15 mouse cellular contexts compared by ENCODE assay signal in the genomic region with DNA sequence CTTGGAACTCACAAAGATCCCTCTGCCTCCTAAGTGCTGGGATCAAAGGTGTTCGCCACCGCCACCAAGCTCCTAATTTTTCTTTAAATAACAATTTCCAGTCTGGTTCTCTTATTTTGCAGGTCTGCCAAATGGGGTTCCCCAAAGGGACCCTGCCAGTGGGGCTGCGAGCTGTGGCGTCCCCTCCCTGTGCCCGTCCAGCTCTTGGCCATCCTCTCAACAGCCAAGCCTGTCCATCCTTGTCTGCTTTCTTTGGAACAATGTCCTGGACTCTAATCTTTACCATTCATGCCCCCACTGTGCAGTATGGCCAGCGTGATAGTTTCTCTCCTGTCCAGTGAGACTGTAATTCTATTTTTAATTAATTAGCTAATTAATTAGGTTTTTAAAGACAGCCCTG. TPM values are rescaled to one million over a fixed set of nuclear protein-coding genes. Genes with fewer than 3 reads are reported as not detected.
"Had no signal": no experiment of that assay in that cellular context is flagged by ENCODE, and none has a peak within 500 bp of the region (broad histone marks: within the 10 kb centered on the region; RNA-seq: fewer than 3 reads in every experiment).

No protein-coding gene starts in this region.

- H3K9ac ChIP-seq: liver, embryonic 15.5 days; liver, postnatal 0 days; lung, embryonic 15.5 days; midbrain, embryonic 12.5 days; midbrain, embryonic 15.5 days; neural tube, embryonic 13.5 days; stomach, embryonic 15.5 days had no signal

- DNase-seq: liver, postnatal 0 days; lung, adult 2 months; lung, postnatal 14 days; right cerebral cortex, postnatal 14 days; thymus, adult 2 months; thymus, postnatal 25 days; thymus, postnatal 4 days had no signal

- H3K36me3 ChIP-seq: liver, embryonic 15.5 days; midbrain, embryonic 15.5 days had no signal

- H3K27me3 ChIP-seq: lung, embryonic 15.5 days; midbrain, embryonic 12.5 days; midbrain, embryonic 15.5 days; neural tube, embryonic 13.5 days; stomach, embryonic 15.5 days had no signal

- H3K9me3 ChIP-seq: liver, embryonic 15.5 days; lung, embryonic 15.5 days; midbrain, embryonic 12.5 days; midbrain, embryonic 15.5 days; neural tube, embryonic 13.5 days; stomach, embryonic 15.5 days had no signal

- H3K27ac ChIP-seq: liver, embryonic 15.5 days; lung, embryonic 15.5 days; macrophage; midbrain, embryonic 12.5 days; midbrain, embryonic 15.5 days; neural tube, embryonic 13.5 days; stomach, embryonic 15.5 days; stomach, postnatal 0 days had no signal

- H3K4me3 ChIP-seq: liver, embryonic 15.5 days; lung, embryonic 15.5 days; midbrain, embryonic 12.5 days; midbrain, embryonic 15.5 days; neural tube, embryonic 13.5 days; stomach, embryonic 15.5 days had no signal

- H3K4me2 ChIP-seq: liver, embryonic 15.5 days; lung, embryonic 15.5 days; midbrain, embryonic 12.5 days; midbrain, embryonic 15.5 days; neural tube, embryonic 13.5 days; stomach, embryonic 15.5 days had no signal

RNA-seq across cellular contexts. Expression of a gene that starts 26.9 kb away (rescaled TPM):
- polyA plus RNA-seq: liver, embryonic 15.5 days; macrophage; neural tube, embryonic 13.5 days had no signal
